Mouse (Mus musculus): ENCODE results near the gene Lrba.

DNA sequence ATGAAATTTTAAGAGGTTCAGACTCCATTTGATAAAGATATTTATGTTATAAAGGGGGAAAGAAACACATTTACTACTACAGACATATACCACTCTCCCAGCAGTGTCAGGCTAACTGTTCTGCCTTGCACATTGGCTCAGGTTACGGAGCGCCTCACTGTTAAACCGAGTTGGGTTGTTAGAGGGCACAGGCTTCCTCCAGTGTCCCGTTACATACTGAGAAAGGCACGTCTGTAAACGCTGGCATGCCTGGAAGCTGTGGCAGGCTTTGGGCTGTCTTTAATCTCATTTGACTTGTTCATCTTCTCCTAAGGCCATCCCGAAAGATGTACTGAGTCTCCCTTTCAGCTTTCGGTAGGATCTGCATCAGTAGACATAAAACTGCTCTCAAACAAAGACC is 544.1 kb downstream of the Lrba start:
- TF ChIP-seq CTCF (IDR thresholded peaks at IDR 0.05; ENCODE audit: low read depth) (no peak), EP300 (IDR thresholded peaks at IDR 0.05; ENCODE audit: low read depth) (no peak)

Measured in heart, postnatal 0 days (tissue).